Mouse (Mus musculus): ENCODE measurements around the gene Gli2. TPM values are rescaled to one million over a fixed set of nuclear protein-coding genes. Genes with fewer than 3 reads are reported as not detected.

The Gli2 gene
- polyA plus RNA-seq, 1 experiment from 2014 or later: 11.6 TPM

DNA sequence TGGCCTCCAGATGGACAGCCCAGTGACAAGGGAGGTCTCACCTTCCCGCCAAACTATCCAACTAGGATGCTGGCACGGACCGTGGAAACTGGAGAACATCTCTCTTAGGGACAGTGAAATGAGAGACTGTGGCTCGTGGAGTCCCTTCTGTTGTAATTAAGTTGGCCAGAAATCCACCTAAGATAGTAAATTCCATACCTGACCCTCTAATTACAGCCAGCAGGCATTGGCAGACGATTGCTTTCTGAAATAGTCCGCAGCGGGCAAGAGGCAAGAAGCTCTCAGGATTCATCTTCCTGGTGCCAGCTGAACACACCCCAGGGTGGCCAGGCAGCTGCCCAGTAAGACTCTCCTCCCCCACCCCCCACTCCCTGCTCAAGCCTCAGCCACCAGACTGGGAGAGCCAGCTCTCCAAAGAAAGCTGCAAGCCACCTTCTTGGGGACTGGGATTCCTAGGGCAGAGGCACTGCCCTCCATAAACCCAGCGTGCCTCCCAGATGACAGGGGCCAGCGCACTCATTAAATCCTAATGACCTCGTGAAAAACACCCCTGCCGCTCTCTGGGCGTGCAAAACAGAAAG, 51.9 kb downstream of the Gli2 start:
- Histone ChIP-seq H3K9ac (ENCODE audit: low read length) (no peak overlapping the region), H3K27ac (ENCODE audit: low read depth) (no peak overlapping the region), H3K4me1 (replicated peaks; ENCODE audit: control insufficient read depth, insufficient read depth, low read length) (0 out of 2 replicates have a peak, but pooled peaks cover 2% of the 10 kb centered on the region), H3K9me3 (ENCODE audit: control insufficient read depth, low read length) (no peaks in the 10 kb centered on the region), H3K36me3 (ENCODE audit: control insufficient read depth, insufficient read depth, low read length) (peaks cover 6% of the 10 kb centered on the region; the same call in 1 of the 2 replicates), H3K4me2 (ENCODE audit: low read length) (no peak overlapping the region), H3K4me3 (ENCODE audit: low read depth, low read length) (no peak overlapping the region), H3K27me3 (replicated peaks; ENCODE audit: control insufficient read depth, insufficient read depth, low read length) (no peaks in the 10 kb centered on the region)
- DNase-seq (ENCODE audit: low spot score) (no peak), ATAC-seq (replicated peaks; ENCODE audit: low FRiP score, low TSS enrichment, low read depth) (no peak)
- 54% methylated on average over 12 of the region's 12 CpGs for whole genome bisulfite sequencing

- Histone ChIP-seq H3K9me3 (ENCODE audit: control insufficient read depth, low read length) (no peaks in the 10 kb centered on the region), H3K27ac (ENCODE audit: low read depth) (no peak overlapping the region), H3K4me2 (ENCODE audit: low read length) (no peak overlapping the region), H3K4me1 (replicated peaks; ENCODE audit: control insufficient read depth, insufficient read depth, low read length) (0 out of 2 replicates have a peak, but pooled peaks cover 2% of the 10 kb centered on the region), H3K27me3 (replicated peaks; ENCODE audit: control insufficient read depth, insufficient read depth, low read length) (no peaks in the 10 kb centered on the region), H3K4me3 (ENCODE audit: low read depth, low read length) (no peak overlapping the region), H3K36me3 (ENCODE audit: control insufficient read depth, insufficient read depth, low read length) (peaks cover 2% of the 10 kb centered on the region; the same call in 1 of the 2 replicates), H3K9ac (ENCODE audit: low read length) (no peak overlapping the region)
- WGBS: 86% methylated on average over 8 of the region's 8 CpGs
- DNase-seq (ENCODE audit: low spot score) (no peak), ATAC-seq (replicated peaks; ENCODE audit: low FRiP score, low TSS enrichment, low read depth) (no peak; the same call in 1 of the 2 replicates)
These were observed 58.8 kb downstream of the Gli2 start for GRCm38 (mm10) chr1:118994482-118995105.

GRCm38 (mm10) chr1:118993775-118994174, 59.6 kb downstream of the Gli2 start:
- WGBS: 53% methylated on average over 5 of the region's 5 CpGs
- no peak overlapping the region for H3K27ac ChIP-seq (ENCODE audit: low read depth)
- no peak overlapping the region for H3K9ac ChIP-seq (ENCODE audit: low read length)
- no peaks in the 10 kb centered on the region for H3K9me3 ChIP-seq (ENCODE audit: control insufficient read depth, low read length)
- H3K4me3 ChIP-seq (ENCODE audit: low read depth, low read length): no peak overlapping the region
- no peak for ATAC-seq (replicated peaks; ENCODE audit: low FRiP score, low TSS enrichment, low read depth)
- H3K4me1 ChIP-seq (replicated peaks; ENCODE audit: control insufficient read depth, insufficient read depth, low read length): 0 out of 2 replicates have a peak, but pooled peaks cover 2% of the 10 kb centered on the region
- no peaks in the 10 kb centered on the region for H3K27me3 ChIP-seq (replicated peaks; ENCODE audit: control insufficient read depth, insufficient read depth, low read length)
- no peak overlapping the region for H3K4me2 ChIP-seq (ENCODE audit: low read length)
- no peak for DNase-seq (ENCODE audit: low spot score)
- no peaks in the 10 kb centered on the region; the same call in 1 of the 2 replicates for H3K36me3 ChIP-seq (ENCODE audit: control insufficient read depth, insufficient read depth, low read length)

DNA sequence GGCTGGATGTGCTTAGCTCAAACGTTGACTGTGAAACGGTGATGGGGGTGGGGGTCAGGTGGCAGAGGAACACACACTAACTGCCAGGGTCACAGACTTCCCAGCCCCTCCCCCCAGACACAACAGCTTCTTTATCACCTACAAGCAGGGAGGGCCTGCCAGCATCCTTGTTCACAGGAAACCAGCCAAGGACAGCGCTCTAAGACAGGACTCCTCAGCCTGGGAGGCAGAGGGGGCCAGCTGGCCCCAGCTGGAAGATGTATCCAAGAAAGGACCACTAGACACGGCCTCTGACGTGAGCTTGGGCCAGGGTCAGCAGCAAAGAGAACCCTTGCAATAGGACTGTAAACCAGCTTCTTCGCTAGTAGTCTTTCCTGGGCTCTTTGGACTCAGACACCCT, 65.1 kb downstream of the Gli2 start:
- no peak overlapping the region for H3K4me2 ChIP-seq (ENCODE audit: low read length)
- DNase-seq (ENCODE audit: low spot score) (no peak), ATAC-seq (replicated peaks; ENCODE audit: low FRiP score, low TSS enrichment, low read depth) (no peak)
- no peaks in the 10 kb centered on the region for H3K9me3 ChIP-seq (ENCODE audit: control insufficient read depth, low read length)
- 53% methylated on average over 6 of the region's 6 CpGs for WGBS
- H3K9ac ChIP-seq (ENCODE audit: low read length): no peak overlapping the region
- no peak overlapping the region for H3K4me3 ChIP-seq (ENCODE audit: low read depth, low read length)
- H3K4me1 ChIP-seq (replicated peaks; ENCODE audit: control insufficient read depth, insufficient read depth, low read length): peaks cover 23% of the 10 kb centered on the region
- H3K36me3 ChIP-seq (ENCODE audit: control insufficient read depth, insufficient read depth, low read length): no peaks in the 10 kb centered on the region; the same call in 1 of the 2 replicates
- no peak overlapping the region for H3K27ac ChIP-seq (ENCODE audit: low read depth)
- H3K27me3 ChIP-seq (replicated peaks; ENCODE audit: control insufficient read depth, insufficient read depth, low read length): no peaks in the 10 kb centered on the region

GRCm38 (mm10) chr1:118987538-118987937, 65.9 kb downstream of the Gli2 start:
- ATAC-seq (replicated peaks; ENCODE audit: low FRiP score, low TSS enrichment, low read depth) (no peak), DNase-seq (ENCODE audit: low spot score) (no peak)
- 68% methylated on average over 11 of the region's 11 CpGs for WGBS
- Histone ChIP-seq H3K9me3 (ENCODE audit: control insufficient read depth, low read length) (no peaks in the 10 kb centered on the region), H3K27me3 (replicated peaks; ENCODE audit: control insufficient read depth, insufficient read depth, low read length) (no peaks in the 10 kb centered on the region), H3K4me3 (ENCODE audit: low read depth, low read length) (no peak overlapping the region), H3K36me3 (ENCODE audit: control insufficient read depth, insufficient read depth, low read length) (no peaks in the 10 kb centered on the region; the same call in 1 of the 2 replicates), H3K4me1 (replicated peaks; ENCODE audit: control insufficient read depth, insufficient read depth, low read length) (peaks cover 31% of the 10 kb centered on the region), H3K9ac (ENCODE audit: low read length) (no peak overlapping the region), H3K4me2 (ENCODE audit: low read length) (no peak overlapping the region), H3K27ac (ENCODE audit: low read depth) (no peak overlapping the region)

DNA sequence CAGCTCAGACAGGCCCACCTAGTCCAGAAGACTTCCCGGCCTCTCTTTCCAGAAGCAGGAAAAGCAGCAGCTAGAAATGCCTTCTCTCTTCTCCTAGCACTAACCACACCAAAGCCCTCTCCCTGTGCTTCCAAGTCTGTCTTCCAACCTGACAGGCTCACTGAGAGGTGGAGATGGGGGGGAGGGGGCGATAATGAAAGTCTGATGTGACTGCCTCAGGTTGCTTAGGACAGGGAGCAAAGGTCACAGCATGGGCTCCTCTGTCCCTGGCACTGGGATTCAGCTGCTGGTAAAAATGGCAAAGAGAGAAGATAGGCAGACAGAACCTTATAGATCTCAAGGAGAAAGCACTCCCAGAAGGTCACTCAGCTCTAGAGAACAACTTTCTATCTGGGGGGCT, 70.0 kb downstream of the Gli2 start:
- Histone ChIP-seq H3K4me1 (replicated peaks; ENCODE audit: control insufficient read depth, insufficient read depth, low read length) (peaks cover 44% of the 10 kb centered on the region), H3K27ac (ENCODE audit: low read depth) (peak overlapping the region; percentile 87), H3K36me3 (ENCODE audit: control insufficient read depth, insufficient read depth, low read length) (no peaks in the 10 kb centered on the region), H3K4me3 (ENCODE audit: low read depth, low read length) (no peak overlapping the region), H3K4me2 (ENCODE audit: low read length) (peak overlapping the region; percentile 52; the same call in 1 of the 2 replicates), H3K9me3 (ENCODE audit: control insufficient read depth, low read length) (no peaks in the 10 kb centered on the region), H3K27me3 (replicated peaks; ENCODE audit: control insufficient read depth, insufficient read depth, low read length) (no peaks in the 10 kb centered on the region), H3K9ac (ENCODE audit: low read length) (no peak overlapping the region)
- no peak for DNase-seq (ENCODE audit: low spot score)
- WGBS: 22% methylated on average over 2 of the region's 2 CpGs
- ATAC-seq (replicated peaks; ENCODE audit: low FRiP score, low TSS enrichment, low read depth): no peak

- no peaks in the 10 kb centered on the region for H3K36me3 ChIP-seq (ENCODE audit: control insufficient read depth, insufficient read depth, low read length)
- H3K27me3 ChIP-seq (replicated peaks; ENCODE audit: control insufficient read depth, insufficient read depth, low read length): no peaks in the 10 kb centered on the region
- peaks cover 40% of the 10 kb centered on the region for H3K4me1 ChIP-seq (replicated peaks; ENCODE audit: control insufficient read depth, insufficient read depth, low read length)
- H3K4me2 ChIP-seq (ENCODE audit: low read length): peak overlapping the region; percentile 52
- DNase-seq (ENCODE audit: low spot score): peak; percentile 70
- H3K27ac ChIP-seq (ENCODE audit: low read depth): peak overlapping the region; percentile 87
- H3K9ac ChIP-seq (ENCODE audit: low read length): no peak overlapping the region
- no peak overlapping the region for H3K4me3 ChIP-seq (ENCODE audit: low read depth, low read length)
- 0% methylated on average over 5 of the region's 5 CpGs for WGBS
- H3K9me3 ChIP-seq (ENCODE audit: control insufficient read depth, low read length): no peaks in the 10 kb centered on the region
- peak; percentile 37 for ATAC-seq (replicated peaks; ENCODE audit: low FRiP score, low TSS enrichment, low read depth)
These were observed 70.6 kb downstream of the Gli2 start for GRCm38 (mm10) chr1:118982805-118983211.

GRCm38 (mm10) chr1:118981943-118982804, 71.2 kb downstream of the Gli2 start:
- 24% methylated on average over 16 of the region's 16 CpGs for WGBS

More at GRCm38 (mm10) chr1:118981943-118982804, 71.2 kb downstream of the Gli2 start:
- H3K27me3 ChIP-seq (replicated peaks; ENCODE audit: control insufficient read depth, insufficient read depth, low read length): no peaks in the 10 kb centered on the region
- H3K9me3 ChIP-seq (ENCODE audit: control insufficient read depth, low read length): no peaks in the 10 kb centered on the region
- peak overlapping the region; percentile 87 for H3K27ac ChIP-seq (ENCODE audit: low read depth)
- DNase-seq (ENCODE audit: low spot score) (peak; percentile 90), ATAC-seq (replicated peaks; ENCODE audit: low FRiP score, low TSS enrichment, low read depth) (peak; percentile 84)
- H3K4me1 ChIP-seq (replicated peaks; ENCODE audit: control insufficient read depth, insufficient read depth, low read length): peaks cover 35% of the 10 kb centered on the region
- H3K9ac ChIP-seq (ENCODE audit: low read length): peak overlapping the region; percentile 34
- peak overlapping the region; percentile 28 for H3K4me3 ChIP-seq (ENCODE audit: low read depth, low read length)
- H3K4me2 ChIP-seq (ENCODE audit: low read length): peak overlapping the region; percentile 52
- H3K36me3 ChIP-seq (ENCODE audit: control insufficient read depth, insufficient read depth, low read length): no peaks in the 10 kb centered on the region

Measured in intestine, embryonic 14.5 days (tissue).